Mouse (Mus musculus): ENCODE measurements at regions not wholly inside any gene's neighbourhood (a gene's known extent, or its start where the extent isn't known, plus 50 kb on each side); places are given as distances from the start of the nearest gene placed in this dataset.

GRCm38 (mm10) chr7:82047456-82047855 lies 55.4 kb upstream of the Bnc1 start:
- 73% methylated on average over 5 of the region's 5 CpGs for WGBS
- H3K9ac ChIP-seq: no peak overlapping the region

GRCm38 (mm10) chr7:82053411-82053810 lies 61.3 kb upstream of the Bnc1 start:
- H3K4me3 ChIP-seq: no peak overlapping the region
- H3K27me3 ChIP-seq: no peaks in the 10 kb centered on the region
- no peaks in the 10 kb centered on the region for H3K9me3 ChIP-seq
- ATAC-seq (ENCODE audit: low FRiP score, low read depth): no peak
- H3K9ac ChIP-seq: no peak overlapping the region
- H3K27ac ChIP-seq (replicated peaks): no peak overlapping the region
- 77% methylated on average over 4 of the region's 4 CpGs for WGBS
- H3K4me2 ChIP-seq: no peak overlapping the region
- peaks cover 8% of the 10 kb centered on the region for H3K4me1 ChIP-seq (replicated peaks)
- H3K36me3 ChIP-seq: no peaks in the 10 kb centered on the region

More at GRCm38 (mm10) chr7:82047456-82047855, 55.4 kb upstream of the Bnc1 start:
- Histone ChIP-seq H3K4me3 (no peak overlapping the region), H3K27ac (replicated peaks) (no peak overlapping the region), H3K36me3 (no peaks in the 10 kb centered on the region), H3K27me3 (no peaks in the 10 kb centered on the region), H3K4me1 (replicated peaks) (no peaks in the 10 kb centered on the region), H3K4me2 (no peak overlapping the region), H3K9me3 (no peaks in the 10 kb centered on the region)
- no peak for ATAC-seq (ENCODE audit: low FRiP score, low read depth)

- Histone ChIP-seq H3K27me3 (no peaks in the 10 kb centered on the region), H3K4me2 (peak overlapping the region; percentile 51), H3K4me1 (replicated peaks) (peaks cover 8% of the 10 kb centered on the region), H3K9ac (peak overlapping the region; percentile 29; the same call in 1 of the 2 replicates), H3K36me3 (no peaks in the 10 kb centered on the region), H3K4me3 (peak overlapping the region; percentile 16), H3K27ac (replicated peaks) (no peak overlapping the region), H3K9me3 (no peaks in the 10 kb centered on the region)
- ATAC-seq (ENCODE audit: low FRiP score, low read depth): 0 out of 2 replicates have a peak, but pooled peaks have one; percentile 69
- WGBS: 3% methylated on average over 21 of the region's 21 CpGs
Observed at GRCm38 (mm10) chr7:82056551-82057230, 64.6 kb upstream of the Bnc1 start.

GRCm38 (mm10) chr7:82063407-82063806 lies 71.3 kb upstream of the Bnc1 start:
- no peak overlapping the region for H3K9ac ChIP-seq
- no peaks in the 10 kb centered on the region for H3K36me3 ChIP-seq
- peak; percentile 34; the same call in 1 of the 2 replicates for ATAC-seq (ENCODE audit: low FRiP score, low read depth)
- no peak overlapping the region for H3K27ac ChIP-seq (replicated peaks)
- WGBS: 59% methylated on average over 7 of the region's 7 CpGs
- H3K4me3 ChIP-seq: no peak overlapping the region
- H3K9me3 ChIP-seq: no peaks in the 10 kb centered on the region
- H3K4me1 ChIP-seq (replicated peaks): no peaks in the 10 kb centered on the region
- no peaks in the 10 kb centered on the region for H3K27me3 ChIP-seq
- no peak overlapping the region for H3K4me2 ChIP-seq

- no peak overlapping the region for H3K27ac ChIP-seq (replicated peaks)
- no peak overlapping the region for H3K4me3 ChIP-seq
- no peaks in the 10 kb centered on the region for H3K27me3 ChIP-seq
- H3K4me2 ChIP-seq: no peak overlapping the region
- no peaks in the 10 kb centered on the region for H3K4me1 ChIP-seq (replicated peaks)
- H3K36me3 ChIP-seq: no peaks in the 10 kb centered on the region
- no peak overlapping the region for H3K9ac ChIP-seq
- peak; percentile 54; the same call in 1 of the 2 replicates for ATAC-seq (ENCODE audit: low FRiP score, low read depth)
- H3K9me3 ChIP-seq: no peaks in the 10 kb centered on the region
- WGBS: 54% methylated on average over 7 of the region's 7 CpGs
Observed at GRCm38 (mm10) chr7:82069629-82070450, 77.7 kb upstream of the Bnc1 start.

GRCm38 (mm10) chr7:82070946-82071727 lies 79.0 kb upstream of the Bnc1 start:
- Histone ChIP-seq H3K36me3 (no peaks in the 10 kb centered on the region), H3K27me3 (no peaks in the 10 kb centered on the region), H3K4me2 (no peak overlapping the region), H3K9ac (no peak overlapping the region), H3K4me3 (no peak overlapping the region), H3K27ac (replicated peaks) (no peak overlapping the region), H3K9me3 (no peaks in the 10 kb centered on the region), H3K4me1 (replicated peaks) (no peaks in the 10 kb centered on the region)
- ATAC-seq (ENCODE audit: low FRiP score, low read depth): no peak
- 88% methylated on average over 10 of the region's 10 CpGs for WGBS

GRCm38 (mm10) chr7:82075359-82075758 lies 83.3 kb upstream of the Bnc1 start:
- ATAC-seq (ENCODE audit: low FRiP score, low read depth): no peak
- no peak overlapping the region for H3K4me3 ChIP-seq
- H3K9ac ChIP-seq: no peak overlapping the region
- 87% methylated on average over 2 of the region's 2 CpGs for WGBS
- H3K4me1 ChIP-seq (replicated peaks): no peaks in the 10 kb centered on the region
- no peak overlapping the region for H3K27ac ChIP-seq (replicated peaks)
- no peaks in the 10 kb centered on the region for H3K36me3 ChIP-seq
- H3K4me2 ChIP-seq: no peak overlapping the region
- no peaks in the 10 kb centered on the region for H3K27me3 ChIP-seq
- no peaks in the 10 kb centered on the region for H3K9me3 ChIP-seq

GRCm38 (mm10) chr7:82081851-82082250 lies 89.8 kb upstream of the Bnc1 start:
- no peak overlapping the region for H3K27ac ChIP-seq (replicated peaks)
- H3K9ac ChIP-seq: no peak overlapping the region
- ATAC-seq (ENCODE audit: low FRiP score, low read depth): no peak
- H3K27me3 ChIP-seq: no peaks in the 10 kb centered on the region
- H3K4me2 ChIP-seq: no peak overlapping the region
- no peaks in the 10 kb centered on the region for H3K36me3 ChIP-seq
- H3K4me1 ChIP-seq (replicated peaks): no peaks in the 10 kb centered on the region
- 11% methylated on average over 3 of the region's 3 CpGs for WGBS
- no peak overlapping the region for H3K4me3 ChIP-seq
- H3K9me3 ChIP-seq: no peaks in the 10 kb centered on the region

GRCm38 (mm10) chr7:82082883-82083282 lies 90.8 kb upstream of the Sh3gl3 start:
- Histone ChIP-seq H3K4me3 (no peak overlapping the region), H3K4me2 (no peak overlapping the region), H3K36me3 (no peaks in the 10 kb centered on the region), H3K27me3 (no peaks in the 10 kb centered on the region), H3K9me3 (no peaks in the 10 kb centered on the region), H3K27ac (replicated peaks) (no peak overlapping the region), H3K4me1 (replicated peaks) (no peaks in the 10 kb centered on the region), H3K9ac (no peak overlapping the region)
- no peak for ATAC-seq (ENCODE audit: low FRiP score, low read depth)
- 33% methylated on average over 6 of the region's 6 CpGs for WGBS

- Histone ChIP-seq H3K9ac (no peak overlapping the region), H3K4me1 (replicated peaks) (no peaks in the 10 kb centered on the region), H3K4me2 (no peak overlapping the region), H3K27me3 (no peaks in the 10 kb centered on the region), H3K36me3 (no peaks in the 10 kb centered on the region), H3K4me3 (no peak overlapping the region), H3K9me3 (no peaks in the 10 kb centered on the region), H3K27ac (replicated peaks) (no peak overlapping the region)
- no peak for ATAC-seq (ENCODE audit: low FRiP score, low read depth)
- 74% methylated on average over 10 of the region's 10 CpGs for WGBS
Observed at GRCm38 (mm10) chr7:82084473-82084872, 89.2 kb upstream of the Sh3gl3 start.

- Histone ChIP-seq H3K4me2 (no peak overlapping the region), H3K9me3 (no peaks in the 10 kb centered on the region), H3K4me1 (replicated peaks) (no peaks in the 10 kb centered on the region), H3K36me3 (no peaks in the 10 kb centered on the region), H3K4me3 (no peak overlapping the region), H3K9ac (no peak overlapping the region), H3K27me3 (no peaks in the 10 kb centered on the region), H3K27ac (replicated peaks) (no peak overlapping the region)
- no peak for ATAC-seq (ENCODE audit: low FRiP score, low read depth)
- 80% methylated on average over 4 of the region's 4 CpGs for WGBS
Observed at GRCm38 (mm10) chr7:82085205-82085604, 88.4 kb upstream of the Sh3gl3 start.

GRCm38 (mm10) chr7:82098136-82098535 lies 75.5 kb upstream of the Sh3gl3 start:
- H3K9ac ChIP-seq: no peak overlapping the region
- H3K27me3 ChIP-seq: no peaks in the 10 kb centered on the region
- no peaks in the 10 kb centered on the region for H3K4me1 ChIP-seq (replicated peaks)
- no peak overlapping the region for H3K4me2 ChIP-seq
- ATAC-seq (ENCODE audit: low FRiP score, low read depth): no peak
- no peaks in the 10 kb centered on the region for H3K9me3 ChIP-seq
- H3K27ac ChIP-seq (replicated peaks): no peak overlapping the region
- no peak overlapping the region for H3K4me3 ChIP-seq
- no peaks in the 10 kb centered on the region for H3K36me3 ChIP-seq
- 80% methylated on average over 6 of the region's 6 CpGs for WGBS

Data from hindbrain, embryonic 15.5 days (tissue).